Mouse (Mus musculus): Measurements from ENCODE around the gene Tfpi2.

Tfpi2 gene

GRCm38 (mm10) chr6:3988750-3989149, at the start of gene Tfpi2:
Tfpi2 (minus strand) TSS chr6:3988919.
- DNase-seq: no peak

- peak in 1 of 2 experiments; percentile 1 for DNase-seq
Measured at GRCm38 (mm10) chr6:4030956-4031355, 42.2 kb upstream of the Tfpi2 start.

- no peak for DNase-seq
Measured at GRCm38 (mm10) chr6:4026367-4026766, 37.6 kb upstream of the Tfpi2 start.

GRCm38 (mm10) chr6:4022645-4023044, 33.9 kb upstream of the Tfpi2 start:
- DNase-seq: no peak

- DNase-seq: no peak
Measured at GRCm38 (mm10) chr6:4009548-4009947, 20.8 kb upstream of the Tfpi2 start.

- DNase-seq: no peak
Measured at GRCm38 (mm10) chr6:4008501-4009040, 19.9 kb upstream of the Tfpi2 start.

GRCm38 (mm10) chr6:4004808-4005207, 16.1 kb upstream of the Tfpi2 start:
- DNase-seq: no peak

- DNase-seq: peak; percentile 50 to 68
Measured at GRCm38 (mm10) chr6:4003890-4004306, 15.2 kb upstream of the Tfpi2 start, which contains the start of gene Gng11. Gng11 (plus strand) TSS chr6:4003904.

- DNase-seq: no peak
Measured at GRCm38 (mm10) chr6:4003445-4003844, 14.7 kb upstream of the Tfpi2 start.

GRCm38 (mm10) chr6:4000716-4001115, 12.0 kb upstream of the Tfpi2 start:
- no peak for DNase-seq

GRCm38 (mm10) chr6:3999296-3999695, 10.6 kb upstream of the Tfpi2 start:
- DNase-seq: no peak

GRCm38 (mm10) chr6:3998089-3998488, 9.4 kb upstream of the Tfpi2 start:
- no peak for DNase-seq

- DNase-seq: no peak
Measured at GRCm38 (mm10) chr6:3993492-3993891, 4.8 kb upstream of the Tfpi2 start, which contains the start of gene Gngt1. Gngt1 (plus strand) TSS chr6:3993792.

GRCm38 (mm10) chr6:3982661-3983284, 5.9 kb downstream of the Tfpi2 start:
- no peak for DNase-seq

- DNase-seq: no peak
Measured at GRCm38 (mm10) chr6:3973679-3974078, 15.0 kb downstream of the Tfpi2 start.

GRCm38 (mm10) chr6:3967676-3968626, 20.8 kb downstream of the Tfpi2 start:
- DNase-seq: peak; percentile 13 to 35

GRCm38 (mm10) chr6:3954969-3955368, 33.8 kb downstream of the Tfpi2 start:
- DNase-seq: no peak

- DNase-seq: no peak
Measured at GRCm38 (mm10) chr6:3936140-3936714, 52.5 kb downstream of the Tfpi2 start.

- DNase-seq: no peak
Measured at GRCm38 (mm10) chr6:3935606-3936005, 53.1 kb downstream of the Tfpi2 start.

GRCm38 (mm10) chr6:3935048-3935447, 53.7 kb downstream of the Tfpi2 start:
- DNase-seq: no peak

- DNase-seq: no peak
Measured at GRCm38 (mm10) chr6:3926140-3926539, 62.6 kb downstream of the Tfpi2 start.

- DNase-seq: no peak
Measured at GRCm38 (mm10) chr6:3922870-3923269, 65.8 kb downstream of the Tfpi2 start.

GRCm38 (mm10) chr6:3916015-3916414, 72.7 kb downstream of the Tfpi2 start:
- no peak for DNase-seq
